ENCODE assay signal across 26 mouse cellular contexts in the genomic region with DNA sequence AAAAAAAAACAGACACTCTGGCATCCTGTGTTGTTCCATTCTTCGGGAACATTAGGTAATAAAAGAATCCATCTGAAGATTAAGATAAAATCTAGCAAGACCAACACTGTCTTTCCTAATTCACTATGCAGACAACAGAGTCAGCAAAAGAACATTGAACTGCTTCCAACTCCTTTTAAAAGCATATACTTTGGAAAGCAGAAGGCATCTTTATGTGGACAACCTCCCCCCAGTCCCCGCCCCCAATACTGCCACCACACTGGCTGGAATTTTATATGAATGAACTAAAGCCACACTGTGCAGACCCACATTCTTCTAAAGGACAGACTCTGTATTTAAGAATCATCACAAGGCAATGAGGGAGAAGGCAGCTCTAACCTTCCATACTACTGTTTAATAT.
DNase-seq lines count a peak whose midpoint lies in the region; ATAC-seq and TF ChIP-seq lines count a peak whose summit lies in the region.
"Had no signal": no experiment of that assay in that cellular context is flagged by ENCODE, and none has a peak within 500 bp of the region (broad histone marks: within the 10 kb centered on the region; RNA-seq: fewer than 3 reads in every experiment).

No protein-coding gene starts in this region.

- TF ChIP-seq POLR2A in limb, embryonic 14.5 days (IDR thresholded peaks at IDR 0.05; ENCODE audit: borderline replicate concordance, extremely low read depth, insufficient read depth, insufficient read length), result no peak

- DNase-seq in limb, embryonic 14.5 days (ENCODE audit: low spot score), result peak; percentile 18
- DNase-seq in limb, embryonic 10.5 days (ENCODE audit: low spot score), result no peak
- DNase-seq in 3T3-L1 (ENCODE audit: low read depth, low spot score), result peak; percentile 19
- DNase-seq in embryonic facial prominence, embryonic 11.5 days (ENCODE audit: low spot score), result peak; percentile 22
- DNase-seq in urinary bladder, postnatal 14 days (ENCODE audit: low spot score), result no peak
- no peak for DNase-seq in layer of hippocampus, adult 9-10 months (ENCODE audit: low spot score)
- DNase-seq: adrenal gland, adult 2 months; adrenal gland, postnatal 14 days; B cell, adult 2 months; cerebellum, adult 11-12 months; cerebellum, adult 8-10 months; cerebellum, postnatal 10 days; cerebellum, postnatal 36 days; embryo, embryonic 11 days; gastrocnemius, postnatal 14 days; heart, adult 11 months had no signal

- ATAC-seq in limb, embryonic 14.5 days (ENCODE audit: low FRiP score, low read depth), result 0 out of 2 replicates have a peak, but pooled peaks have one; percentile 34
- ATAC-seq in embryonic facial prominence, embryonic 11.5 days (replicated peaks; ENCODE audit: insufficient number of reproducible peaks, low FRiP score, low TSS enrichment, low read depth), result no peak
- ATAC-seq: forebrain, embryonic 13.5 days; forebrain, embryonic 16.5 days; Patski had no signal

- H3K4me2 ChIP-seq in limb, embryonic 14.5 days (replicated peaks; ENCODE audit: low read depth, low read length, severe bottlenecking), result no peak overlapping the region
- no peak overlapping the region for H3K4me2 ChIP-seq in embryonic facial prominence, embryonic 11.5 days (ENCODE audit: low read depth, low read length)
- H3K4me2 ChIP-seq: embryonic facial prominence, embryonic 12.5 days; forebrain, embryonic 13.5 days; heart, embryonic 11.5 days; hindbrain, embryonic 12.5 days; hindbrain, embryonic 15.5 days had no signal

- peaks cover 6% of the 10 kb centered on the region; the same call in 1 of the 2 replicates for H3K4me1 ChIP-seq in limb, embryonic 14.5 days (ENCODE audit: control insufficient read depth, insufficient read depth, low read length)
- peaks cover 18% of the 10 kb centered on the region; the same call in 1 of the 2 replicates for H3K4me1 ChIP-seq in limb, embryonic 10.5 days
- H3K4me1 ChIP-seq in embryonic facial prominence, embryonic 11.5 days (ENCODE audit: control insufficient read depth, insufficient read depth, low read length), result no peaks in the 10 kb centered on the region
- H3K4me1 ChIP-seq: forebrain, embryonic 13.5 days; hindbrain, embryonic 15.5 days had no signal

- no peaks in the 10 kb centered on the region for H3K9me3 ChIP-seq in limb, embryonic 14.5 days (ENCODE audit: control insufficient read depth, low read length)
- H3K9me3 ChIP-seq in limb, embryonic 10.5 days (replicated peaks), result no peaks in the 10 kb centered on the region
- no peaks in the 10 kb centered on the region for H3K9me3 ChIP-seq in embryonic facial prominence, embryonic 11.5 days (replicated peaks; ENCODE audit: control insufficient read depth, low read length)
- H3K9me3 ChIP-seq: embryonic facial prominence, embryonic 12.5 days; forebrain, embryonic 10.5 days; forebrain, embryonic 13.5 days; G1E; hindbrain, embryonic 12.5 days; hindbrain, embryonic 15.5 days had no signal

- no peak overlapping the region for H3K27ac ChIP-seq in limb, embryonic 14.5 days (replicated peaks; ENCODE audit: low read depth, low read length)
- no peak overlapping the region for H3K27ac ChIP-seq in limb, embryonic 10.5 days
- no peak overlapping the region for H3K27ac ChIP-seq in embryonic facial prominence, embryonic 11.5 days (replicated peaks; ENCODE audit: low read depth, low read length)
- H3K27ac ChIP-seq: embryonic facial prominence, embryonic 12.5 days; forebrain, embryonic 10.5 days; forebrain, embryonic 13.5 days; hindbrain, embryonic 12.5 days; hindbrain, embryonic 15.5 days had no signal

- no peaks in the 10 kb centered on the region for H3K36me3 ChIP-seq in limb, embryonic 14.5 days (ENCODE audit: control insufficient read depth, insufficient read depth, low read length)
- H3K36me3 ChIP-seq in limb, embryonic 10.5 days, result no peaks in the 10 kb centered on the region
- H3K36me3 ChIP-seq in embryonic facial prominence, embryonic 11.5 days (replicated peaks; ENCODE audit: control insufficient read depth, insufficient read depth, low read depth, low read length), result no peaks in the 10 kb centered on the region
- H3K36me3 ChIP-seq: embryonic facial prominence, embryonic 12.5 days; forebrain, embryonic 10.5 days; G1E; hindbrain, embryonic 12.5 days; hindbrain, embryonic 15.5 days had no signal

- no peak overlapping the region for H3K4me3 ChIP-seq in limb, embryonic 14.5 days (replicated peaks; ENCODE audit: low read length)
- no peak overlapping the region for H3K4me3 ChIP-seq in limb, embryonic 10.5 days
- no peak overlapping the region for H3K4me3 ChIP-seq in embryonic facial prominence, embryonic 11.5 days (ENCODE audit: low read depth, low read length)
- H3K4me3 ChIP-seq: embryonic facial prominence, embryonic 12.5 days; forebrain, embryonic 10.5 days; forebrain, embryonic 13.5 days; hindbrain, embryonic 12.5 days; hindbrain, embryonic 15.5 days had no signal

- 46% methylated on average over 2 of the region's 2 CpGs for WGBS in limb, embryonic 14.5 days
- 65% methylated on average over 2 of the region's 2 CpGs for WGBS in limb, embryonic 10.5 days
- 62% methylated on average over 2 of the region's 2 CpGs for WGBS in embryonic facial prominence, embryonic 11.5 days

- H3K9ac ChIP-seq in limb, embryonic 14.5 days (ENCODE audit: low read depth, low read length, severe bottlenecking), result no peak overlapping the region
- H3K9ac ChIP-seq in embryonic facial prominence, embryonic 11.5 days (replicated peaks; ENCODE audit: low read length), result no peak overlapping the region
- H3K9ac ChIP-seq: embryonic facial prominence, embryonic 12.5 days; forebrain, embryonic 13.5 days; hindbrain, embryonic 12.5 days; hindbrain, embryonic 15.5 days had no signal

- no peaks in the 10 kb centered on the region for H3K27me3 ChIP-seq in limb, embryonic 14.5 days (ENCODE audit: control insufficient read depth, insufficient read depth, low read length)
- no peaks in the 10 kb centered on the region for H3K27me3 ChIP-seq in limb, embryonic 10.5 days (ENCODE audit: low read depth, poor library complexity, severe bottlenecking)
- H3K27me3 ChIP-seq in embryonic facial prominence, embryonic 11.5 days (ENCODE audit: control insufficient read depth, insufficient read depth, low read length), result no peaks in the 10 kb centered on the region
- H3K27me3 ChIP-seq: CH12.LX; embryonic facial prominence, embryonic 12.5 days; forebrain, embryonic 13.5 days; hindbrain, embryonic 12.5 days; hindbrain, embryonic 15.5 days; Patski had no signal

Comparison
In these comparisons a context has a peak if more than half of its experiments do, and no peak if none do; other contexts are left out.
1. DNase-seq: peak in limb, embryonic 14.5 days (single experiment), 3T3-L1 (single experiment) and embryonic facial prominence, embryonic 11.5 days (single experiment); none in limb, embryonic 10.5 days (single experiment), urinary bladder, postnatal 14 days (single experiment) and layer of hippocampus, adult 9-10 months (single experiment).